Mouse (Mus musculus) megakaryocyte-erythroid progenitor cell, adult 5-6 weeks (primary cell): ENCODE measurements around the gene Mgat5b. TPM values are rescaled to one million over a fixed set of nuclear protein-coding genes. Genes with fewer than 3 reads are reported as not detected.

ENCODE experiments used
- ATAC-seq: replicated peaks from 2 replicates; pipeline ENCODE4 v1.8.0; 2016; ENCODE audit warnings: mild to moderate bottlenecking, inconsistent platforms; ENCODE audit not compliant: severe bottlenecking, poor library complexity, low FRiP score, low TSS enrichment
- total RNA-seq, 2 experiments: library from RNA; stranded (forward) in 1 of 2; stranded (reverse) in 1 of 2; fragments of 200-1000, 215-1000 nt in 1 of 2; fragments of >200 nt in 1 of 2; fragmentation: Nextera tagmentation in 1 of 2; gene quantifications; 2 replicates each; pipeline ENCODE4 v1.2.3; 2014 to 2017

Mgat5b gene
- total RNA-seq, 2 experiments from 2014 or later, result not detected

DNA sequence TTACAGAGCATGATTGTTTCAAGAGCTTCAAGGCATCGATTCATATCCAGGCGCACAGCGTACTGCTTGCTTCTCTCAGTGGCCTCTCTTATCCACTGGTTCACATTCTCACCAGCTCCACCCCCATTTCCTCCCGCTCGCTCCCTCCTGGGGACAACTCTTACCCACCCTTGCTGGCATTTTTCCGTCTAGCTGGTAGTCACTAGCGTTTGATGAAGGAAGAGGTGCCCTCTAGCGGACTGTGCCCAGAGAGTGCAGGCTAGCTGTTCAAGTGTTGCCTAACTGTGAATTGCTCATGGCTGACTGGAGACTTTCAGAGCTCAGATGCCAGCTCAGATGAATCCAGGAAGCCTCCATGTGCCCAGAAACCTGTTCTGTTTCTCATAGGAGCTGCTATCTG is 99.7 kb downstream of the Mgat5b start:
- peak; percentile 95 for ATAC-seq

DNA sequence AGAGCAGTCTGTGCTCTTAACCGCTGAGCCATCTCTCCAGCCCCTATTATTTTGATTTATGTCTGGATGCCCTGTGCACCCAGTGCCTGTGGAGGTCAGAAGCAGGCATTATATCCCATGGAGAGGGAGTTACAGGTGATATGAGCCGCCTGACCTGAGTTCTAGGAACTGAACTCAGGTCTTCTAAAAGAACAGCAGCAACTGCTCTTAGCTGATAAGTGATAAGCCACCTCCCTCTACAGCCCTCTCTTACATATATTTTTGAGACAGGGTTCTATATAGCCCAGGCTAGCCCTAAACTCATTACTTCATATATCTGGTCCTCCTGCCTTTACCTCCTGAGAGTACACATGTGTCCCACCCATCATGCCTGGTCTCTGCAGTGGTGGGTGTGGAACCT is 102.4 kb downstream of the Mgat5b start:
- no peak for ATAC-seq

DNA sequence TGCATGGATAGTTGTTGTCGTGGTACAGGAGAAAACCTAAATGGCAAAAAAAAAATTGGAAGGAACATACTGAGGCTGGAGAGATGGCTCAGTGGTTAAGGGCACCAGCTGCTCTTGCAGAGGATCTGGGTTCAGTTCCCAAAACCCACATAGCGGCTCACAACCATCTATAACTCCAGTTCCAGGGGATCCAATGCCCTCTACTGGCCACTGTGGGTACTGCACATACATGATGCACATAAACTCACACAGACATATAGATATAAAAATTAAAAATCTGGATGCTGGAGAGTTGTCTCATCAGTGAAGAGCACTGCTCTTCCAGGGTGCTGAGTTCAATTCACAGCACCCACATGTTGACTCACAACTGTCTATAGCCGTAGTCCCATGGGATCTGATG is 104.9 kb downstream of the Mgat5b start:
- ATAC-seq, result no peak

DNA sequence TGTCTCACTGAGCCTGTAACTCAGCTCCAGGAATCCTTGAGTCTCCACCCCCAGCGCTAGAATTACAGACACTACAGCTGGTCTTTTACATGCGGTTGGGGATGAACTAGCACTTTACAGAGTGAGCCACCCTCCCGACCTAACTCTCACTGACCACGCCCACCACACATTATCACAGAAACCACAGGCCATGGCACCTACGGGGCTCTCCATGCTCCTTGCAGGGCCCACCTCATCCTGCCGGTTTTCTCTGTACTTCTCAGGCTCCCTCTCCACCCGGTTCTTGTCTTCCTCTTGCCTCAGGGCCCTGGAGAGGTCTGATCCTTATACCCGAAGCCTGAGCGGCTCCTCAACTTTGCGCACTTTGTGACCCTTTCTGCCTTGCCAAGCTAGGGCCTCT is 109.0 kb downstream of the Mgat5b start:
- peak; percentile 89 for ATAC-seq

DNA sequence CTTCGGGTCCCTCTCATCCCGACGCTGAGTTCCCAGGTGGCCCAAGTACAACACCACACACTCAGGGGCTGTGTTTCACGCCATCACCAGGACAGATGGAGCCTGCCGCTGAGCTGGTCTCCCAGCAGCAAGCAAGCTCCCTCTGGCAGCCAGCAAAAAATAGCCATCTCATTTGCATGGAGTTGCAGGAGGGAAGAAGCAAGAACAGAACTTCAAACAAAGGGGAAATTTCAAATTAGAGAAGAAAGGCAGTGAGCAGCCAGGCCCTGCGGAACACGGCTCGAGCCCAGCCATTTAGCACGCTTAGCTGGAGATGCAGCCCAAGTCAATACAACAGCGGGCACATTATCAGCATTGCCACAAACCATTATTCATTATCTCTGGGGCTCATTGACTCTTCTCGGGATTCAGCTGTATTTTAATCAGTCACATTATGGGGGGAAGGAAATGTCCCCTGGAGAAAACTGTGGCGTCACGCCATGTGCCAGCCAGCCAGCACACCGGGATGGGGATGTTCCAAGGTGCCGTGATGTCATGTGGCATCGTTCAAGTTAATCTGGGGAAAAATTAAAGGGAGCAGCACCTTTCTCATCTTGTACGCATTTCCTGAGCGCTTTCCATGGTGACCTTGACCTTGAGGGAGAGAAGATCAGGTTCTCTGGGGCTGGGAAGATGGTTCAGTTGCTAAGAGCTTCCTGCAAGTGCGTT is 110.4 kb downstream of the Mgat5b start:
- peak; percentile 64 for ATAC-seq

DNA sequence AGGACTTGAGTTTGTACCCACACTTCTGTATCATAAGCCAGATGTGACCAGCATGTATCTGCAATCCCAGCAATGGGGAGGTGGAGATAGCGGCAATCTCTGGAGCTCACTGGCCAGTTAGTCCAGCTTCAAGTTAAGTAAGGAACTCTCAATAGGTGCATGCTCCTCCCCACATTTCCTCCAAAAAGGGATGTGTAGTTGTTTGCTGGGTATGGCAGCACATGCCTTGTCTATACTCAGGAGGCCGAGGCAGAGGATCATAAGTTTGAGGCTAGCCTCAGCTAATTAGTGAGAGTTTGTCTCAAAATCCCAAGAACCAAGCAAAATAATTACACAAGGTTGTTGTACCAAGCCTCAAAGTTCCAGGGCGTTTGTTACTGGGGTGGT is 110.9 kb downstream of the Mgat5b start:
- ATAC-seq, result no peak

DNA sequence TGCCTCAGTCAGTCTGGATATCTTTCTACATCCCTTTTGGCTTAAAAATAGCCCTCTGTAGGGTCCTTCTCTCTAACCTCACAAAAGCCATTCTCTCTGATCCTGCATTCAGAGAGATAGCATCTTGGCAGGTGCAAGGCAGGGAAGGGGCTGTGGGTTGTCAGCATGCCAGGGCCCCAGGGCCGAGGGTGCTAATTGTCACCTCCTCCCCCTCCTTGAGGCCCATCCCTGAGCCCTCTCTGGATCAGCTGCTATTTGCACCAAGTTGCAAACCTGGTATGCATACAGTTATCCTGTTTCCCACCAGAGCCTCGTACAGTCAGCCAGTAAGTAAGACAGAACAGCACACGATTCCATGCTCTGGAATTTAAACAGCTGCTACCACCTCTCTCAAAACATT is 111.4 kb downstream of the Mgat5b start:
- no peak for ATAC-seq

DNA sequence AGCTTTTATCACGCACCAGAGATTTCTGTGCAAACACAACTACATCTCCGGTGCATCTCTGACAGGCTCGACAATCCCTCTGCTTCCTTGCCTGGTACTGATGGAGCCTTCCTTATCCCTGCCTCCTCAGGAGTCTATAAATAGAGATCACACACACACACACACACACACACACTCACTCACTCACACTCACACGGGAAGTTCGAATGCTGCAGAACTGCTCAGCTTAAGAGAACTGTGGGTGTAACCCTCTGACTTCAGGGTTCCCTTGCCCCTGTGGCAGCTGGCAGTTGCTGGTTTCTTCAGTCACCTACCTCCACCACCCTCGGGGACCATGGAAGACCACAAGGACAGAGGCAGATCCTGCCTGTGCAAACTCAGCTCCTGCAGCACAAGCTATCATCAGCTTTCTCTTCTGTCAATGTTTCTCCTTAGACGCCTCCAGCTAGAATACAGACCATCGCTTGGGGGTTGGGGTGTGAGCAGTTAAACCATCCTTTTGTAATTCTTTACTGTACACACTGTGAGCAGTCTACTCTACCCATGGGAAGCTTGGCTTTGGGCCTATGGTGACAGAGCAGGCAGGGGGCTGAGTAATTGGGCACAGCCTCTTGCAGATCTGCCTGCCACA is 111.9 kb downstream of the Mgat5b start:
- no peak for ATAC-seq

DNA sequence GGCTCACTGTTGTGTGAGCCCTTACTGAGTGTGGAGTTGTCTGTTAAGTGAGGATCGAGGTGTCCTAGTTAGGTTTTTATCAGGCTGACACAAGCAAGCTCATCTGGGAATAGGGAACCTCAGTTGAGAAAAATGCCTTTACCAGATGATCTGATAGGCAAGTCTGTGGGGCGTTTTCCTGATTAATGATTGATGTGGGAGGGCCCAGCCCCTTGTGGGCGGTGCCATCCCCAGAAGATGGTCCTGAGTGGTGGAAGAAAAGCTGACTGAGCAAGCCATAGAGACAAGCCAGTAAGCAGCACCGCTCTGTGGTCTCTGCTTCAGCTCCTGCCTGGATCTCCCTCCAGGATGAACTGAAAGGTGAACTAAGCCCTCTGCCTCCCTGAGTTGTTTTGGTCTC is 112.6 kb downstream of the Mgat5b start:
- no peak for ATAC-seq

DNA sequence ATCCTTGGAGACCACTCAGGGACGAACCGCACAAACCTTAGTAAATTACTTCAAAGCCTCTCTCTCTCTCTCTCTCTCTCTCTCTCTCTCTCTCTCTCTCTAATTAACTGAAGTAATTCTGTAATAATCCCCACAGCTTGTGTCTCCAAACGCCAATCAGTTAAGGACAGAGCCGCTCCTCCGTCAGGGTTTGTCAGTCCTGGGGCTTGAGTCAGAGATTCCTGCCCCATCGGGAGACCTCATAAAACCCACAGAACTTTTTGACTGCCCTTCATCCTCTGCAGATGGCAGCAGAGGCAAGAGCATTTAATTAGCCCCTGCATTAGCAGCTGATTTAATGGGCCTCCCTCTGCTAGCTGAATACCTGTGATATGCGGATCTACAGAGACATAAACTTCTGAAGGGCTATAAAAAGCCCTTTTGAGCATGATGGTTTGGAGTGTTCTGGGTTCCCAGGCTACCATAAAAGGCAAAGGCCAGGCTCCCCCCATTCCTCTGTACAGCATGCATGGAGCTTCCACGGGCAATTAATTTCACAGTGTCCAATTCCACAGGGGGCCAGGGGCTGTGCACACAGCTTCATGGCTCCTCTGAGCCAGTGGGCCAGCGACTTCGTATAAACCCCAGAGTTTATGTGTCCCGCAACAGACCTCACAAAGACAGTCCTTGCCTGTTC is 117.1 kb downstream of the Mgat5b start:
- no peak for ATAC-seq

Other genes starting within 250 kb of the Mgat5b start
- gene St6galnac1, start 143.4 kb upstream of the Mgat5b start, total RNA-seq (2014; fragmentation: Nextera tagmentation), result not detected in 2 replicates
- gene St6galnac1, start 143.4 kb upstream of the Mgat5b start, total RNA-seq (2017), result not detected in 2 replicates
- not detected in 2 replicates for gene Mxra7, start 90.8 kb upstream of the Mgat5b start, total RNA-seq (2014; fragmentation: Nextera tagmentation)
- gene Mxra7, start 90.8 kb upstream of the Mgat5b start, total RNA-seq (2017), result 0.61 TPM in 1 of 2 replicates, not detected in the other
- gene Mettl23, start 75.6 kb upstream of the Mgat5b start, total RNA-seq (2014; fragmentation: Nextera tagmentation), result 53.6 and 58.8 TPM in 2 replicates
- 47.2 and 48.2 TPM in 2 replicates for gene Mettl23, start 75.6 kb upstream of the Mgat5b start, total RNA-seq (2017)
- gene Jmjd6, start 75.4 kb upstream of the Mgat5b start, total RNA-seq (2014; fragmentation: Nextera tagmentation), result 50.7 and 56.7 TPM in 2 replicates
- 43.5 and 49.5 TPM in 2 replicates for gene Jmjd6, start 75.4 kb upstream of the Mgat5b start, total RNA-seq (2017)
- 17.2 and 21.1 TPM in 2 replicates for gene Mfsd11, start 66.4 kb upstream of the Mgat5b start, total RNA-seq (2014; fragmentation: Nextera tagmentation)
- 7.2 and 20.1 TPM in 2 replicates for gene Mfsd11, start 66.4 kb upstream of the Mgat5b start, total RNA-seq (2017)
- 740 and 930 TPM in 2 replicates for gene Srsf2, start 65.8 kb upstream of the Mgat5b start, total RNA-seq (2014; fragmentation: Nextera tagmentation)
- gene Srsf2, start 65.8 kb upstream of the Mgat5b start, total RNA-seq (2017), result 646 and 663 TPM in 2 replicates
- 13.5 and 14.4 TPM in 2 replicates for gene Sec14l1, start 196.3 kb downstream of the Mgat5b start, total RNA-seq (2014; fragmentation: Nextera tagmentation)
- gene Sec14l1, start 196.3 kb downstream of the Mgat5b start, total RNA-seq (2017), result 6.7 and 10.6 TPM in 2 replicates